Mouse (Mus musculus): Measurements from ENCODE around the gene Iah1. TPM values are rescaled to one million over a fixed set of nuclear protein-coding genes. Genes with fewer than 3 reads are reported as not detected.

Iah1 gene
- polyA plus RNA-seq, 1 experiment from 2014 or later, result 88.1 TPM

GRCm38 (mm10) chr12:21316869-21317265 is 678 bp downstream of the Iah1 start:
- ChIA-PET POLR2A (interaction anchor here (2.0 kb wide), 1 partner anchor 31 kb away, joined by 10 read pairs; the partner anchor contains the start of gene Itgb1bp1), CTCF (interaction anchor here (1.4 to 2.4 kb wide), 2 partner anchors 13 to 26 kb away, joined by 4 to 9 read pairs; no protein-coding TSS in a partner anchor)
- ATAC-seq (peak; percentile 23), DNase-seq (ENCODE audit: low read depth, low spot score) (no peak)
- in situ Hi-C loops (cut with MboI; ENCODE audit: low pct_unique_long_range_greater_than_20kb), result no loop called here
- no peak for TF ChIP-seq CTCF (IDR thresholded peaks at IDR 0.05)
- no peaks in the 10 kb centered on the region for H3K27me3 ChIP-seq

- ATAC-seq (no peak), DNase-seq (ENCODE audit: low read depth, low spot score) (no peak)
- ChIA-PET POLR2A (interaction anchor here (0.8 kb wide), 1 partner anchor 33 kb away, joined by 3 read pairs; the partner anchor contains the start of gene Cpsf3), CTCF (interaction anchor here (1.1 to 2.4 kb wide), 3 partner anchors 15 to 43 kb away, joined by 3 to 9 read pairs (median 4); no protein-coding TSS in a partner anchor)
- no peaks in the 10 kb centered on the region for H3K27me3 ChIP-seq
- in situ Hi-C loops (cut with MboI; ENCODE audit: low pct_unique_long_range_greater_than_20kb), result no loop called here
- no peak for TF ChIP-seq CTCF (IDR thresholded peaks at IDR 0.05)
These were observed 2.1 kb downstream of the Iah1 start for GRCm38 (mm10) chr12:21318143-21318895.

- in situ Hi-C loops (cut with MboI; ENCODE audit: low pct_unique_long_range_greater_than_20kb), result no loop called here
- ChIA-PET CTCF (no interaction called here), POLR2A (no interaction called here)
- H3K27me3 ChIP-seq, result no peaks in the 10 kb centered on the region
- ATAC-seq (no peak), DNase-seq (ENCODE audit: low read depth, low spot score) (no peak)
- TF ChIP-seq CTCF (IDR thresholded peaks at IDR 0.05), result no peak
These were observed 4.1 kb downstream of the Iah1 start for GRCm38 (mm10) chr12:21320317-21320716.

- CTCF ChIA-PET, result no interaction called here
- DNase-seq (ENCODE audit: low read depth, low spot score) (no peak), ATAC-seq (no peak)
- no peak for TF ChIP-seq CTCF (IDR thresholded peaks at IDR 0.05)
- H3K27me3 ChIP-seq, result no peaks in the 10 kb centered on the region
- in situ Hi-C loops (cut with MboI; ENCODE audit: low pct_unique_long_range_greater_than_20kb), result no loop called here
- POLR2A ChIA-PET, result no interaction called here
These were observed 5.0 kb downstream of the Iah1 start for GRCm38 (mm10) chr12:21321170-21321569.

GRCm38 (mm10) chr12:21322296-21322695 is 6.1 kb downstream of the Iah1 start:
- ChIA-PET POLR2A (no interaction called here), CTCF (no interaction called here)
- TF ChIP-seq CTCF (IDR thresholded peaks at IDR 0.05), result no peak
- in situ Hi-C loops (cut with MboI; ENCODE audit: low pct_unique_long_range_greater_than_20kb), result no loop called here
- no peaks in the 10 kb centered on the region for H3K27me3 ChIP-seq
- ATAC-seq, result no peak
- no peak for DNase-seq (ENCODE audit: low read depth, low spot score)

- POLR2A ChIA-PET, result no interaction called here
- ATAC-seq (no peak), DNase-seq (ENCODE audit: low read depth, low spot score) (no peak)
- in situ Hi-C loops (cut with MboI; ENCODE audit: low pct_unique_long_range_greater_than_20kb), result no loop called here
- TF ChIP-seq CTCF (IDR thresholded peaks at IDR 0.05), result no peak
- CTCF ChIA-PET, result no interaction called here
- H3K27me3 ChIP-seq, result no peaks in the 10 kb centered on the region
These were observed 6.7 kb downstream of the Iah1 start for GRCm38 (mm10) chr12:21322856-21323255.

GRCm38 (mm10) chr12:21324101-21324500 is 7.9 kb downstream of the Iah1 start:
- DNase-seq (ENCODE audit: low read depth, low spot score), result no peak
- TF ChIP-seq CTCF (IDR thresholded peaks at IDR 0.05), result no peak
- ChIA-PET CTCF (no interaction called here), POLR2A (no interaction called here)
- no peak for ATAC-seq
- in situ Hi-C loops (cut with MboI; ENCODE audit: low pct_unique_long_range_greater_than_20kb), result no loop called here
- no peaks in the 10 kb centered on the region for H3K27me3 ChIP-seq

- no peaks in the 10 kb centered on the region for H3K27me3 ChIP-seq
- ATAC-seq (no peak), DNase-seq (ENCODE audit: low read depth, low spot score) (no peak)
- in situ Hi-C loops (cut with MboI; ENCODE audit: low pct_unique_long_range_greater_than_20kb), result no loop called here
- ChIA-PET POLR2A (no interaction called here), CTCF (no interaction called here)
- TF ChIP-seq CTCF (IDR thresholded peaks at IDR 0.05), result no peak
These were observed 9.1 kb downstream of the Iah1 start for GRCm38 (mm10) chr12:21325266-21325665.

GRCm38 (mm10) chr12:21326325-21326724 is 10.1 kb downstream of the Iah1 start:
- ATAC-seq, result no peak
- in situ Hi-C loops (cut with MboI; ENCODE audit: low pct_unique_long_range_greater_than_20kb), result no loop called here
- CTCF ChIA-PET, result interaction anchor here (1.2 kb wide), 1 partner anchor 25 kb away, joined by 3 read pairs; no protein-coding TSS in a partner anchor
- no peak for DNase-seq (ENCODE audit: low read depth, low spot score)
- no peaks in the 10 kb centered on the region for H3K27me3 ChIP-seq
- POLR2A ChIA-PET, result no interaction called here
- no peak for TF ChIP-seq CTCF (IDR thresholded peaks at IDR 0.05)

- DNase-seq (ENCODE audit: low read depth, low spot score), result no peak
- no peaks in the 10 kb centered on the region for H3K27me3 ChIP-seq
- ChIA-PET CTCF (interaction anchor here (1.2 kb wide), 1 partner anchor 9 kb away, joined by 3 read pairs; no protein-coding TSS in a partner anchor), POLR2A (no interaction called here)
- no peak for TF ChIP-seq CTCF (IDR thresholded peaks at IDR 0.05)
- in situ Hi-C loops (cut with MboI; ENCODE audit: low pct_unique_long_range_greater_than_20kb), result no loop called here
- ATAC-seq, result no peak
These were observed 13.6 kb downstream of the Iah1 start for GRCm38 (mm10) chr12:21329661-21330400.

GRCm38 (mm10) chr12:21330961-21331576 is 14.9 kb downstream of the Iah1 start:
- CTCF ChIA-PET, result interaction anchor here (1.0 to 1.2 kb wide), 2 partner anchors 8 to 38 kb away, joined by 3 read pairs; no protein-coding TSS in a partner anchor
- DNase-seq (ENCODE audit: low read depth, low spot score) (no peak), ATAC-seq (no peak)
- POLR2A ChIA-PET, result no interaction called here
- no peaks in the 10 kb centered on the region for H3K27me3 ChIP-seq
- in situ Hi-C loops (cut with MboI; ENCODE audit: low pct_unique_long_range_greater_than_20kb), result no loop called here
- no peak for TF ChIP-seq CTCF (IDR thresholded peaks at IDR 0.05)

Data from Patski (cell line).